11 mouse cellular contexts compared by ENCODE assay signal in genomic region chr8:10545890-10546289, GRCm38 (mm10).
"Had no signal": no experiment of that assay in that cellular context is flagged by ENCODE, and none has a peak within 500 bp of the region (broad histone marks: within the 10 kb centered on the region; RNA-seq: fewer than 3 reads in every experiment).

No protein-coding gene starts in this region.

- DNase-seq: kidney, adult 2 months; kidney, postnatal 14 days; lung, embryonic 14.5 days; lung, postnatal 10 days; lung, postnatal 4 days; retina, postnatal 1 day had no signal

- H3K27ac ChIP-seq: kidney, embryonic 15.5 days; limb, embryonic 15.5 days; liver, embryonic 12.5 days; midbrain, embryonic 10.5 days; neural tube, embryonic 13.5 days had no signal

- H3K4me1 ChIP-seq: kidney, embryonic 15.5 days; limb, embryonic 15.5 days; liver, embryonic 12.5 days; neural tube, embryonic 13.5 days had no signal

- H3K4me3 ChIP-seq: kidney, embryonic 15.5 days; limb, embryonic 15.5 days; liver, embryonic 12.5 days; midbrain, embryonic 10.5 days; neural tube, embryonic 13.5 days had no signal
